Mouse (Mus musculus): Measurements from ENCODE around the gene Lzic. TPM values are rescaled to one million over a fixed set of nuclear protein-coding genes. Genes with fewer than 3 reads are reported as not detected.
A peak's percentile ranks its signal among the peaks of the same experiment; 100 is the strongest.

The Lzic gene
- polyA plus RNA-seq, 1 experiment from 2014 or later = 49.3 TPM

DNA sequence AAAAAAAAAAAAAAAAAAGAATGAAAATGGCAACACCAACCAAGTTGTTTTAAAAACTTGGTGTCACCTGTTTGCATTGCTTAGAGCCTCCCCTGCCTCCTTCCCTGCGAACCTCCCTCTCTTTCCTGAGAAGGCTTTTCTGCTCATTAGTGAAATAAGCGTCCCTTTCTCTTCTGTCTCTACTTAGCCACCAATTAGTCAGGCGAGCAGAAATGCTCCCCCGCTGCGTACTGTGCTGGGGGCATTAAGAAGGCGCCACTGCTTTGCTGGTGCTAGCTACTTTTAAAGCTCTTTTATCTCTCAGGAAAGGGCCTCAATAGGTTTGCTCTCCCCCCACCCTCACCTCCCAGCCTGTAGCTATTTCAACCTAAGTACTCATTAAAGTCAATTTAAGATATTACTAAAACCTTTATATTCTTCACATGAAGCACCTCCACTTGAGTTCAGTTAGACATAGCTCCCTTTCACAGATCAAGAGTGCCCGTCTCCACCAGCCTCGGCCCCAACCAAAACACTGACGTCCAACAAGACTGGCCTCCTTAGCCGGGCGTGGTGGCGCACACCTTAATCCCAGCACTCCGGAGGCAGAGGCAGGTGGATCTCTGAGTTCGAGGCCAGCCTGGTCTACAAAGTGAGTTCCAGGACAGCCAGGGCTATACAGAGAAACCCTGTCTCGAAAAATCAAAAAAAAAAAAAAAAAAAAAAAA lies 20.4 kb downstream of the Lzic start:
- no peak overlapping the region for H3K4me2 ChIP-seq (replicated peaks; ENCODE audit: low read depth, low read length)
- H3K36me3 ChIP-seq (ENCODE audit: control insufficient read depth, insufficient read depth, low read length) = peaks cover 3% of the 10 kb centered on the region; the same call in 1 of the 2 replicates
- no peak overlapping the region for H3K27ac ChIP-seq (ENCODE audit: low read length)
- no peaks in the 10 kb centered on the region for H3K27me3 ChIP-seq (ENCODE audit: control insufficient read depth, insufficient read depth, low read length)
- no peak overlapping the region for H3K9ac ChIP-seq (replicated peaks; ENCODE audit: low read depth, low read length)
- ATAC-seq (ENCODE audit: insufficient number of reproducible peaks, insufficient read depth, low FRiP score, low read depth) = no peak
- H3K4me3 ChIP-seq (ENCODE audit: low read depth, low read length) = no peak overlapping the region
- 71% methylated on average over 14 of the region's 15 CpGs for WGBS
- H3K9me3 ChIP-seq (ENCODE audit: control insufficient read depth, low read depth, low read length) = no peaks in the 10 kb centered on the region
- no peaks in the 10 kb centered on the region for H3K4me1 ChIP-seq (ENCODE audit: control insufficient read depth, insufficient read depth, low read length)

DNA sequence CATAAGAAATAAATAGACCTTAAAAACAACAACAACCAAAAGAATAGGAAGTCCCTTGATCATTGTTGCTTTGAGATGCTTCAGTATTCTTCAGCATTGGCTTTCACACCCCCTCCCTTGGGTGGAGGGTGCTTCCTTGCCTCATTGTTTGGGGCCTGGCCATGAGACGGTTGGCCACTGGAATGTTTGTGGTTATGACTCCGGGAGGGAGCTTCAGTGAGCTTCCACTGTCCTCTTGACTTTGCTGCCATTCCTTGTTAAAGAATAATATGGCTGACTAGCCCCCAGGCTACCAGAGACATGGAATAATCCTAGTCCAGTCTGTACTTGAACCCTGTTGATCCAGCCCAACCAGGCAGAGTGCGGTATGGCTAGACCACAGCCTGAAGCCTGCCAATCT lies 21.9 kb downstream of the Lzic start:
- no peak overlapping the region for H3K27ac ChIP-seq (ENCODE audit: low read length)
- H3K36me3 ChIP-seq (ENCODE audit: control insufficient read depth, insufficient read depth, low read length) = peaks cover 3% of the 10 kb centered on the region; the same call in 1 of the 2 replicates
- no peak overlapping the region for H3K4me2 ChIP-seq (replicated peaks; ENCODE audit: low read depth, low read length)
- no peaks in the 10 kb centered on the region for H3K9me3 ChIP-seq (ENCODE audit: control insufficient read depth, low read depth, low read length)
- no peak for ATAC-seq (ENCODE audit: insufficient number of reproducible peaks, insufficient read depth, low FRiP score, low read depth)
- 76% methylated on average over 3 of the region's 3 CpGs for whole genome bisulfite sequencing
- no peak overlapping the region for H3K9ac ChIP-seq (replicated peaks; ENCODE audit: low read depth, low read length)
- H3K27me3 ChIP-seq (ENCODE audit: control insufficient read depth, insufficient read depth, low read length) = no peaks in the 10 kb centered on the region
- no peak overlapping the region for H3K4me3 ChIP-seq (ENCODE audit: low read depth, low read length)
- no peaks in the 10 kb centered on the region for H3K4me1 ChIP-seq (ENCODE audit: control insufficient read depth, insufficient read depth, low read length)

DNA sequence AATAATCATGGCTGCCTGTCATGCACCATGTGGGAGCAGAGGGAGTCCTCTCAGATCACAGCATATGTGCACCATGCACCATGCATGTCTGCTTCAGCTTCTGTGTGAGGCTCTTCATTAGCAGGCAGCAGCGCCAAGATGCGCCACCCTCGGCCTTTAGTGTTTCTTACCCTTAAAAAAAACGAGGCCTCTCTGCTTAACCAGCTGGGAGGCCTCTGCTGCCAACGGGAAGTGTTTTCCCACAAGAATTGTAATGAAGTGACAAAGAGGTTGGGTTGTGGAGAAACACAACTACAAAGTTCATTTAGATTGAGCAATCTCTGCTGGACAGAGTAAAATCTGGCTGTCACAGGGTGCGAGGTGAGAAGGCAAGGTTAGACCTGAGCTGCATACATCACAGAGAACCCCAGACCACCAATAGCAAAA lies 26.2 kb downstream of the Lzic start:
- H3K36me3 ChIP-seq (ENCODE audit: control insufficient read depth, insufficient read depth, low read length) = no peaks in the 10 kb centered on the region
- no peak overlapping the region for H3K27ac ChIP-seq (ENCODE audit: low read length)
- no peak overlapping the region for H3K9ac ChIP-seq (replicated peaks; ENCODE audit: low read depth, low read length)
- no peak overlapping the region for H3K4me2 ChIP-seq (replicated peaks; ENCODE audit: low read depth, low read length)
- no peaks in the 10 kb centered on the region for H3K9me3 ChIP-seq (ENCODE audit: control insufficient read depth, low read depth, low read length)
- 39% methylated on average over 6 of the region's 6 CpGs for WGBS
- no peak overlapping the region for H3K4me3 ChIP-seq (ENCODE audit: low read depth, low read length)
- H3K27me3 ChIP-seq (ENCODE audit: control insufficient read depth, insufficient read depth, low read length) = no peaks in the 10 kb centered on the region
- no peaks in the 10 kb centered on the region for H3K4me1 ChIP-seq (ENCODE audit: control insufficient read depth, insufficient read depth, low read length)
- no peak for ATAC-seq (ENCODE audit: insufficient number of reproducible peaks, insufficient read depth, low FRiP score, low read depth)

DNA sequence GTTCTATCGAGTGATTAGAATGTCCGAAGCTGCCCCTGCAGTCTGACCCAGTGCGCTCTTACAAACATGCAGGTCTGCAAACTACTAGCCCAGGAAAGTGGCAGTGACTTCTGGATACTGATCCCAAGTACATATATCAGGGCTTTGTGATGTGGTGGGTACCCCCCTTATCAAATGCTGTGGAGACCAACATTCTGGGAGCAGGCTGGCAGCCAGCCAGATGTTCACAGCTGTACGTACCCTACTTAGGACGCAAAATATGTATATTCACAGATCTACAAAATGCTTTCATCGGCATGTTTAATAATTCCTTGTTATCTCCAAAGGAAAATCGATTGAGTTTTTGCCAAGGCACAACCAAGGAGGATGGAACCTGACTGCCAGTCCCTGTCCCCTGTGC lies 27.0 kb downstream of the Lzic start:
- no peak for ATAC-seq (ENCODE audit: insufficient number of reproducible peaks, insufficient read depth, low FRiP score, low read depth)
- H3K36me3 ChIP-seq (ENCODE audit: control insufficient read depth, insufficient read depth, low read length) = no peaks in the 10 kb centered on the region
- H3K27ac ChIP-seq (ENCODE audit: low read length) = no peak overlapping the region
- no peaks in the 10 kb centered on the region for H3K27me3 ChIP-seq (ENCODE audit: control insufficient read depth, insufficient read depth, low read length)
- no peak overlapping the region for H3K4me2 ChIP-seq (replicated peaks; ENCODE audit: low read depth, low read length)
- WGBS = 66% methylated on average over 7 of the region's 7 CpGs
- H3K9ac ChIP-seq (replicated peaks; ENCODE audit: low read depth, low read length) = no peak overlapping the region
- H3K4me3 ChIP-seq (ENCODE audit: low read depth, low read length) = no peak overlapping the region
- H3K9me3 ChIP-seq (ENCODE audit: control insufficient read depth, low read depth, low read length) = no peaks in the 10 kb centered on the region
- no peaks in the 10 kb centered on the region for H3K4me1 ChIP-seq (ENCODE audit: control insufficient read depth, insufficient read depth, low read length)

DNA sequence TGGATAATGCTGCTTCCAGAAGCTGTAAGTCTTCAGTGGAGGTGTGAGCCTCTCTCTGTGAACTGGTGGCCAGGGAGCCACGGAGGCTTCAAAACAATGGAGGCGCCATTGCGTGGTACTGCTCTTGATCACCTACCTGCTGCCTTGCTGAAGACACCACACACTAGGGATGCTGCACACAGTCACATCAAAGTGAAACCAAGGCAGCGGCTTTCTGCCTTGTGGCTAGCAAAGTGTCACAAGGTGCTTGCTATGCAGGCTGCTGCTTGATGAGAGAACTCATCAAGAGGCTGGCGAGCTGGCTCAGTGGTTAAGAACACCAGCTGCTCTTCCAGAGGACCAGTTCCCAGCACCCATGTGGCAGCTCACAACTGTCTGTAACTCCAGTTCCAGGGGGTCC lies 30.7 kb downstream of the Lzic start:
- H3K27me3 ChIP-seq (ENCODE audit: control insufficient read depth, insufficient read depth, low read length) = no peaks in the 10 kb centered on the region
- 86% methylated on average over 5 of the region's 5 CpGs for WGBS
- H3K36me3 ChIP-seq (ENCODE audit: control insufficient read depth, insufficient read depth, low read length) = no peaks in the 10 kb centered on the region
- no peak overlapping the region for H3K4me3 ChIP-seq (ENCODE audit: low read depth, low read length)
- no peak overlapping the region for H3K4me2 ChIP-seq (replicated peaks; ENCODE audit: low read depth, low read length)
- no peak overlapping the region for H3K27ac ChIP-seq (ENCODE audit: low read length)
- H3K4me1 ChIP-seq (ENCODE audit: control insufficient read depth, insufficient read depth, low read length) = peaks cover 3% of the 10 kb centered on the region; the same call in 1 of the 2 replicates
- H3K9ac ChIP-seq (replicated peaks; ENCODE audit: low read depth, low read length) = no peak overlapping the region
- ATAC-seq (ENCODE audit: insufficient number of reproducible peaks, insufficient read depth, low FRiP score, low read depth) = no peak
- H3K9me3 ChIP-seq (ENCODE audit: control insufficient read depth, low read depth, low read length) = no peaks in the 10 kb centered on the region

DNA sequence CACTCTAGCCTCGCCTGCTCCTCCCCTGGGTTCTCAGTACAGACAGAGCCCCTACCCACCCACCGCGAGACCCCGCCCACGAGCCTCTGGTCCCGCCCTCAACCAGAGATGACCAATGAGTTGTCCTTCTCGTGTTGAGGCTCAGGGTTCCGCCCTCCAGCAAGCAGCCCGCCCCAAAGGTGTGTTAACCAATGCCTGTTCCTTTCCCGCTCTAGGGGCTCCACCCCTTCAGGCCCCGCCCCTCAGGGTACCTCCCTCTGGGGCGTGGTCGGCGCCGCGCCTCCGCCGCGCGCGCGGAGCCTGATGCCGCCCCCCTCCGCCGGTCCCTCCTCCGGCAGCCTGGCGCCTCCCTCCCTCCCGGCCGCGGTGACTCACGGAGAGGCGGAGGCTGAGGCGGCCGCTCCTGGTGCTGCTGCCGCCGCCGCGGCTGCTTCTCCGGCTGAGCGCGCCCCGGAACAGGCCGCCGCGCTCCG lies 32.9 kb downstream of the Lzic start, which contains the start of gene Ctnnbip1:
Ctnnbip1 (plus strand) TSS at position 369 of the 473 bp plus-strand sequence.
- peak; percentile 99 for ATAC-seq (ENCODE audit: insufficient number of reproducible peaks, insufficient read depth, low FRiP score, low read depth)
- Histone ChIP-seq H3K4me1 (ENCODE audit: control insufficient read depth, insufficient read depth, low read length) (peaks cover 3% of the 10 kb centered on the region; the same call in 1 of the 2 replicates), H3K9ac (replicated peaks; ENCODE audit: low read depth, low read length) (peak within 1 kb of the TSS; percentile 65), H3K27me3 (ENCODE audit: control insufficient read depth, insufficient read depth, low read length) (no peaks in the 10 kb centered on the region), H3K4me2 (replicated peaks; ENCODE audit: low read depth, low read length) (peak within 1 kb of the TSS; percentile 76), H3K36me3 (ENCODE audit: control insufficient read depth, insufficient read depth, low read length) (no peaks in the 10 kb centered on the region), H3K27ac (ENCODE audit: low read length) (0 out of 2 replicates have a peak within 1 kb of the TSS, but pooled peaks have one; percentile 3), H3K4me3 (ENCODE audit: low read depth, low read length) (peak within 1 kb of the TSS; percentile 72), H3K9me3 (ENCODE audit: control insufficient read depth, low read depth, low read length) (no peaks in the 10 kb centered on the region)
- 1% methylated on average over 32 of the region's 46 CpGs for WGBS

DNA sequence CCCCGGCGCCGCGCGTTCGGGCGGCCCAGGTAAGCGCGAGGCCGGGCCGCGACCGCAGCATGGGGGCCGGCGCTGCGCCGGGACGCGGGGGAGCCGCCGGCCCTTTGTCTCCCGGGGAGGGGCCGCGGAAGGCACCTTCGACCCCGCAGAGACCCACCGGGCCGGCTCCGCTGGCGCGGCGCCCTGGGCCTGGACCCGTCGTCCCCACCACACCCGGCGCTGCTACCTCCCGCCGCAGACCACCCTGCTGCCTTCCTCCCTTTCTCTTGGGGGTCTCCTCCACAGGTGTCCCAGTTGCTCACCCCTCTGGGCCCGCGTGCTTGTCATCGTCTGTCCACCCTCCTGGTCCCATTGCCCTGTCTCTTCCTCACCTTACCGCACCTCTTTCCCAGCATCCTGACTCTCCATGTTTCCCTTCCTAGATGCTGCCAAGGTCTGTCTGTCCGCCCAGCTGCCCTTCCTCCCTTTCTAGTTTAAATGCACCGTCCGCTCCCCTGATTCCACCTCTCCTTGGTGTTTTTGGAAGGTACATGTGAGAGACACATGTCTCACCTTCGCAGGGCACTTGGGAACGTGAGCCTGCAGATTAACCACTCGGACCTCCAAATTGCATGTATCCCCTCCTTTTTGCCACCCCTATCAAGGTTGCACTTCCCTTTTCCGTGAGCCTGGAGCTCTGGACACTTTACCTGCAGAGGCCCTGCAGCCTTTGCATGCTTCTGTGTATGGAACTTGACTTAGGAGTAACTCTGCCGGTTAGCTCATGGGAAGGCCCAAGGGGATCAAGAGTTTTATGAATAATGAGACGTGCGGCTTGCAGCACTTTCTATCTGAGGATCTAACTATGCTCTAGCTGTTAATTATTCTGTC lies 33.6 kb downstream of the Lzic start:
- peak overlapping the region; percentile 76 for H3K4me2 ChIP-seq (replicated peaks; ENCODE audit: low read depth, low read length)
- peak overlapping the region; percentile 65 for H3K9ac ChIP-seq (replicated peaks; ENCODE audit: low read depth, low read length)
- no peaks in the 10 kb centered on the region for H3K36me3 ChIP-seq (ENCODE audit: control insufficient read depth, insufficient read depth, low read length)
- ATAC-seq (ENCODE audit: insufficient number of reproducible peaks, insufficient read depth, low FRiP score, low read depth) = peak; percentile 19; the same call in 1 of the 2 replicates
- H3K27me3 ChIP-seq (ENCODE audit: control insufficient read depth, insufficient read depth, low read length) = no peaks in the 10 kb centered on the region
- H3K27ac ChIP-seq (ENCODE audit: low read length) = 0 out of 2 replicates have a peak overlapping the region, but pooled peaks have one; percentile 3
- no peaks in the 10 kb centered on the region for H3K9me3 ChIP-seq (ENCODE audit: control insufficient read depth, low read depth, low read length)
- H3K4me3 ChIP-seq (ENCODE audit: low read depth, low read length) = peak overlapping the region; percentile 72
- WGBS = 3% methylated on average over 50 of the region's 52 CpGs
- H3K4me1 ChIP-seq (ENCODE audit: control insufficient read depth, insufficient read depth, low read length) = peaks cover 3% of the 10 kb centered on the region; the same call in 1 of the 2 replicates

DNA sequence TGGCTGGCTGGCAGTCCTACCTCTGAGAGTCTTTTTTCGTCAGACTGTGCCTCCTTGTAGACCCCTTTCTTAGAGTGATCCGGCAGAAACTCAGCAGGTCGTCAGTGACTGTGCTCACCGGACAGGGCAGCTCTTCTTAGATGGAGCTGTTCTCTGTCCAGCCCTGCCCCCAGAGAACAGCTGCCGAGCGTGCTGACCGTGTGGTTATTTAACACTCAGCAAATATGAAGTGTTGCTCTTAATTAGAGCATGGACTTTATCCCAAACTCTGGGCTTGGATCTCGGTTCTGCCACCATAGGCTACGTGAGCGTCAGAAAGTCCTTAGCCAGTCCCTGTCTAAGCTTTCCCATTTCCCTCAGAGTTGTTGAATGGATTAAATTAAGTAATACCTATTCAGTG lies 36.2 kb downstream of the Lzic start:
- Histone ChIP-seq H3K9me3 (ENCODE audit: control insufficient read depth, low read depth, low read length) (no peaks in the 10 kb centered on the region), H3K36me3 (ENCODE audit: control insufficient read depth, insufficient read depth, low read length) (no peaks in the 10 kb centered on the region), H3K4me3 (ENCODE audit: low read depth, low read length) (no peak overlapping the region), H3K4me1 (ENCODE audit: control insufficient read depth, insufficient read depth, low read length) (peaks cover 7% of the 10 kb centered on the region; the same call in 1 of the 2 replicates), H3K27me3 (ENCODE audit: control insufficient read depth, insufficient read depth, low read length) (no peaks in the 10 kb centered on the region), H3K27ac (ENCODE audit: low read length) (no peak overlapping the region), H3K9ac (replicated peaks; ENCODE audit: low read depth, low read length) (no peak overlapping the region), H3K4me2 (replicated peaks; ENCODE audit: low read depth, low read length) (no peak overlapping the region)
- 70% methylated on average over 10 of the region's 10 CpGs for WGBS
- ATAC-seq (ENCODE audit: insufficient number of reproducible peaks, insufficient read depth, low FRiP score, low read depth) = no peak
